Mouse (Mus musculus): ENCODE measurements at regions not wholly inside any gene's neighbourhood (a gene's known extent, or its start where the extent isn't known, plus 50 kb on each side); places are given as distances from the start of the nearest gene placed in this dataset.

DNA sequence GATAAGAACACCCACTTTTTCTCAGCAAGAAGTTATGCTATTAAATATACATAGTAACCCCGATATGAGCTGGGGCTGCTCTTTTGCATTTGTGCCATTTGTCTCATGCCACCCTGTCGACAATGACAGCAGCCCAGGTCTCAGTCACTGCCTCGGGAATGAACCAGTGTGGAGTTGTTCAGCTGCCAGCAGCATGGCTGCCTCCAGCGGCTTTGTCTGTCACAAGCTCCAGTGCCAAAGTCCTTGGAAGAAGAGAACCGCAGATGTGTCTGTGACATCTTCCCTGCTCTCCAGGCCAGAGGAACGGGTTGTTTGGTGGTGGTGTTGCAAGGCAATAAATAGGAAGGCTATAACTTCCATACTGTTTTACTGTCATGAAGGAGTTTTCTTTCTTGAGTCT, 130.7 kb downstream of the Cep170 start:
- Histone ChIP-seq H3K4me1 (ENCODE audit: insufficient read depth) (no peaks in the 10 kb centered on the region), H3K9ac (no peak overlapping the region), H3K27ac (ENCODE audit: low read depth, low read length) (no peak overlapping the region), H3K36me3 (ENCODE audit: insufficient read depth) (no peaks in the 10 kb centered on the region), H3K4me2 (ENCODE audit: low read depth) (no peak overlapping the region), H3K27me3 (ENCODE audit: insufficient read depth, low read length) (no peaks in the 10 kb centered on the region), H3K9me3 (ENCODE audit: low read length) (no peaks in the 10 kb centered on the region), H3K4me3 (ENCODE audit: low read depth, low read length) (no peak overlapping the region)
- WGBS = 57% methylated on average over 6 of the region's 6 CpGs
- no peak for TF ChIP-seq CTCF (IDR thresholded peaks at IDR 0.05; ENCODE audit: low read depth)
- ATAC-seq (peak; percentile 29; the same call in 1 of the 2 replicates), DNase-seq (no peak)

DNA sequence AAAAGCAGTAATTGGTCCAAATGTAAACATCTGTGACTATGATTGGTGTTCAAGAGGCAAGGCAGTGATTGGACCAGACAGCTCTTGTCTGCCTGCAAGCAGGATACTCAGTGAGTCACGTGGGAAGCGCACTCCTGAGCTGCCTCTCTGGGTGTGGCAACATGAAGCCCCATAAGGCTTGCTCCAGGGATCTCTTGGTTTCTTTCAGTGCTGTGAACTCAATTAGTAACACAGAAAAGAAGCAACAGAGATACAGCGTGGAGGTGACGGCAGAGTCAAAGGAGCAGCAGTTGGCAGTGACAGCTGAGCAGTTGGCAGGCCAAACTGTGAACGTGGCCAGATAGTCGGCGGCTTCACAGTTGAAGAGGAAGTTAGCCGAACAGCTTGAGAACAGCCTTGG, 131.9 kb downstream of the Cep170 start:
- WGBS = 53% methylated on average over 8 of the region's 8 CpGs
- H3K9me3 ChIP-seq (ENCODE audit: low read length) = no peaks in the 10 kb centered on the region

DNA sequence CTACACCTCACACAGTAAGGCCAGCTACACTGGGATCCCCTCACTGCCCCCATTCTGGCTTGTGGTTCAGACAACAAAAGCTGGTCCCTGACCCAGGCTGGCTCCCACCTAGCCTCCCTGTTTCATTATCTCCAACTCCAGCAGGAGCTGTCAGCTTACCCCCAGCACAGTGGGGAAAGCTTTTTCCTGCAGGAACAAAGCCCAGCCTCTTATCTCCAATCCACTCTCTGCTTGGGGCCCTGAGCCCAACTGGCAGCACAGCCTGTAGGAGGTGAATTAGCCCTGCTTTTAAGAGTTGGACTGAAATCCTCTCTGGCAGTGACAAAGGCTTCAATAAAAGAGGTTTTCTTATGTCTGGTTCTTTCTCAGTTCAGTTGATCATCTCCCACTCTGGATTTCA, 138.7 kb downstream of the Cep170 start:
- ATAC-seq (no peak), DNase-seq (no peak)
- H3K4me1 ChIP-seq (ENCODE audit: insufficient read depth) = no peaks in the 10 kb centered on the region
- TF ChIP-seq CTCF (IDR thresholded peaks at IDR 0.05; ENCODE audit: low read depth) = no peak
- H3K27ac ChIP-seq (ENCODE audit: low read depth, low read length) = no peak overlapping the region
- no peak overlapping the region for H3K9ac ChIP-seq
- H3K36me3 ChIP-seq (ENCODE audit: insufficient read depth) = no peaks in the 10 kb centered on the region
- H3K4me3 ChIP-seq (ENCODE audit: low read depth, low read length) = no peak overlapping the region
- H3K27me3 ChIP-seq (ENCODE audit: insufficient read depth, low read length) = no peaks in the 10 kb centered on the region
- H3K9me3 ChIP-seq (ENCODE audit: low read length) = no peaks in the 10 kb centered on the region
- H3K4me2 ChIP-seq (ENCODE audit: low read depth) = no peak overlapping the region

More for the DNA sequence above, 131.9 kb downstream of the Cep170 start:
- DNase-seq (no peak), ATAC-seq (peak; percentile 71)
- Histone ChIP-seq H3K27ac (ENCODE audit: low read depth, low read length) (no peak overlapping the region), H3K9ac (no peak overlapping the region), H3K27me3 (ENCODE audit: insufficient read depth, low read length) (no peaks in the 10 kb centered on the region), H3K36me3 (ENCODE audit: insufficient read depth) (no peaks in the 10 kb centered on the region), H3K4me2 (ENCODE audit: low read depth) (no peak overlapping the region), H3K4me1 (ENCODE audit: insufficient read depth) (no peaks in the 10 kb centered on the region), H3K4me3 (ENCODE audit: low read depth, low read length) (no peak overlapping the region)
- no peak for TF ChIP-seq CTCF (IDR thresholded peaks at IDR 0.05; ENCODE audit: low read depth)

DNA sequence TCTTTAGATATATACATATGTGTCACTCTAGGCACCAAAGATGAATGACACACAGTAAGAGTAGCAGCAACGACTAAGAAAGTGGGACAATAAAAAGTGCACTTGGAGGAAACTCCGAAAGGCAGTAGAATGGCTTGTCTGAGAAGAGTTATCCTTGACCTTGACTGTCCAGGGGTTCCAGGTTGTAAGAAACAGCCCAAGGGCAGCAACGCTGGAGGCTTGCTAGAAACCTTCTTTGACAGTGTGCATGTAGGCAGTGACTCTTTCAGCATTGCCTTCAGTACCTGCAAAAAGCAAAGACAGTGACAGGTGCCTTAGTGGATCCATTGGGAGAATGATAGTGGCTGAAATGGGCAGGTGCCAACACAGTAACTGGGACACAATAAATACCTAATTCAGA, 142.8 kb downstream of the Cep170 start:
- 80% methylated on average over 3 of the region's 3 CpGs for WGBS

DNA sequence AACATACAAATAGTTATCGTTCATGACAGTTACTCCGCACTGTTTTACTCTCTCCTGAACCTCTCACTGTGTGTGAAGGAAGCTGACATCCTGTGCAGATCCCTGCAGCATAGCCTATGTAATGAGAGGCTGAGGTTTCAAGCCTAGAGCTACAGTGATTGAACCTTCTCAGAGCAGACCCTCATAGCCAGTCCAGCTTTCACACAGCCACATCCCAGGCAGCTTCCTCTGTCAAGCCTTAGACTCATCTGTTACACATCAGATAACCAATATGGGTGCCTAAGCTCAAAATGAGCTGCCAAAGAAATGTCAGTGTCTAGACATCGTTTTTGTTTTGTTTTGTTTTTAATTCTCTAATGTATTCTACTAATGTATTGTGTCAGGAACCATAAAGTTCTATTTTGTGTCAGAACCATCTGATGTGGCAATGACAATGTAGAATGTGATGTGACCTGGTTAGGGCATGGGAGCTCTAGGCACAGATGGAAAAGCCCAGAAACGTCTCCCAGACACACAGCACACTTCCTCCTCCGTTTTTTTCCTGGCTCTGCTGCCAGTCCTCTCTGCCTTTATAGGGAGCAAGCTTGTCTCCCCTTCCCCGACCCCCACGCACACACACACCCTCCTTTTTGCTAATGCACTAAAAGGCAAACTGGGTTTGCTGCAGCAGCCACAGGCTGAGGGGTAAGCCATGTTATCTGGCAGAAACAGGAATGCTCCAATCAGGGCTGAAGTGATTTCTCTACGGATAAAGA, 146.1 kb downstream of the Cep170 start:
- WGBS = 71% methylated on average over 8 of the region's 8 CpGs
- H3K9me3 ChIP-seq (ENCODE audit: low read length) = no peaks in the 10 kb centered on the region
- no peak for DNase-seq
- no peak overlapping the region for H3K9ac ChIP-seq
- no peak overlapping the region for H3K4me2 ChIP-seq (ENCODE audit: low read depth)
- H3K4me3 ChIP-seq (ENCODE audit: low read depth, low read length) = no peak overlapping the region
- no peaks in the 10 kb centered on the region for H3K4me1 ChIP-seq (ENCODE audit: insufficient read depth)
- no peaks in the 10 kb centered on the region for H3K36me3 ChIP-seq (ENCODE audit: insufficient read depth)
- no peak for ATAC-seq
- H3K27me3 ChIP-seq (ENCODE audit: insufficient read depth, low read length) = no peaks in the 10 kb centered on the region
- no peak overlapping the region for H3K27ac ChIP-seq (ENCODE audit: low read depth, low read length)
- no peak for TF ChIP-seq CTCF (IDR thresholded peaks at IDR 0.05; ENCODE audit: low read depth)

More for the DNA sequence above, 142.8 kb downstream of the Cep170 start:
- H3K27me3 ChIP-seq (ENCODE audit: insufficient read depth, low read length) = no peaks in the 10 kb centered on the region
- no peak for ATAC-seq
- no peaks in the 10 kb centered on the region for H3K36me3 ChIP-seq (ENCODE audit: insufficient read depth)
- H3K4me3 ChIP-seq (ENCODE audit: low read depth, low read length) = no peak overlapping the region
- no peak overlapping the region for H3K9ac ChIP-seq
- no peak for DNase-seq
- no peak overlapping the region for H3K27ac ChIP-seq (ENCODE audit: low read depth, low read length)
- no peaks in the 10 kb centered on the region for H3K4me1 ChIP-seq (ENCODE audit: insufficient read depth)
- TF ChIP-seq CTCF (IDR thresholded peaks at IDR 0.05; ENCODE audit: low read depth) = no peak
- no peak overlapping the region for H3K4me2 ChIP-seq (ENCODE audit: low read depth)
- H3K9me3 ChIP-seq (ENCODE audit: low read length) = no peaks in the 10 kb centered on the region

DNA sequence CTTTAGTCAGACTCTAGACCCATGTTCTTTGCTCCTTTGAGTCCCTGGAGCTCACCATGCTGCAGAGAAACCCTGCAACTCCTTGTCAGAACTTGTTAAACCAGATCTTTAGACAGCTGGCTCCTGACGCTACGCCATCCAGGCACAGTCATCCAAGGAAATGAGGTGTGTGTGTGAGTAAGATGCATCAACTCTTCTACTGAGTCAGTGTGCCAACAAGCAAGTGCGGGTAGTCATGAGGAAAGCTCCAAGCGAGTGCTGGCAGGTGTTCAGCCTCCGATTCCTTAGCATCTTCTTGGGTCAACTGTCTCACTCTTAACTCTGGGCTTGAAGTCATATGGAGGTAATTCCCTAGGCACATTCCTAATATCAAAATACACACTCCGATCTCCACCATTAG, 153.6 kb downstream of the Cep170 start:
- H3K27me3 ChIP-seq (ENCODE audit: insufficient read depth, low read length) = no peaks in the 10 kb centered on the region
- 81% methylated on average over 6 of the region's 6 CpGs for WGBS

DNA sequence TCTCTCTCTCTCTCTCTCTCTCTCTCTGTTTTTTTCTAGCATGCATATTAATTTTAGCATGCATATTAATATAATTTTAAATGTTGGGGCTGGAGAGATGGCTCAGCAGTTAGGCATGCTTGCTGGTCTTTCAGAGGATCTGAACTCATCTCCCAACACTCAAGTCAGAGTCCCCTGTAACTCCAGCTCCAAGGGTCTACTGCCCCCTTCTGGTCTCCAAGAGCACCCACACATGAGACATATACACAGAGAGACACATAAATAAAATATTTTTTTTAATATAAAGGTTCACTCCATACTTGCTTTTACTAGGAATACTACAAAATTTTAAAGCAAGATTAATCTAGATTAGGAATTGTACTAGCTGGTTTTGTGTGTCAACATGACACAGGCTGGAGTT, 155.2 kb downstream of the Cep170 start:
- no peak overlapping the region for H3K9ac ChIP-seq
- H3K27me3 ChIP-seq (ENCODE audit: insufficient read depth, low read length) = no peaks in the 10 kb centered on the region
- ATAC-seq (no peak), DNase-seq (no peak)
- no peaks in the 10 kb centered on the region for H3K36me3 ChIP-seq (ENCODE audit: insufficient read depth)
- H3K4me2 ChIP-seq (ENCODE audit: low read depth) = no peak overlapping the region
- no peaks in the 10 kb centered on the region for H3K9me3 ChIP-seq (ENCODE audit: low read length)
- no peak for TF ChIP-seq CTCF (IDR thresholded peaks at IDR 0.05; ENCODE audit: low read depth)
- H3K4me3 ChIP-seq (ENCODE audit: low read depth, low read length) = no peak overlapping the region
- 0 out of 2 replicates have a peak, but pooled peaks cover 3% of the 10 kb centered on the region for H3K4me1 ChIP-seq (ENCODE audit: insufficient read depth)
- no peak overlapping the region for H3K27ac ChIP-seq (ENCODE audit: low read depth, low read length)

More for the DNA sequence above, 153.6 kb downstream of the Cep170 start:
- DNase-seq = no peak
- no peak overlapping the region for H3K27ac ChIP-seq (ENCODE audit: low read depth, low read length)
- no peak overlapping the region for H3K4me2 ChIP-seq (ENCODE audit: low read depth)
- no peaks in the 10 kb centered on the region for H3K9me3 ChIP-seq (ENCODE audit: low read length)
- H3K4me1 ChIP-seq (ENCODE audit: insufficient read depth) = 0 out of 2 replicates have a peak, but pooled peaks cover 3% of the 10 kb centered on the region
- no peaks in the 10 kb centered on the region for H3K36me3 ChIP-seq (ENCODE audit: insufficient read depth)
- no peak for TF ChIP-seq CTCF (IDR thresholded peaks at IDR 0.05; ENCODE audit: low read depth)
- ATAC-seq = no peak
- H3K9ac ChIP-seq = no peak overlapping the region
- no peak overlapping the region for H3K4me3 ChIP-seq (ENCODE audit: low read depth, low read length)
